Mouse (Mus musculus) cerebellum, adult 8-10 months (tissue): ENCODE results near the gene Prkcg.

Experiments
- DNase-seq: peaks from one replicate; pipeline ENCODE4 v3.0.0; 2022

Gene Prkcg

GRCm38 (mm10) chr7:3367569-3367968 lies 78.6 kb downstream of the Prkcg start:
- no peak for DNase-seq

- DNase-seq, result no peak
Measured at GRCm38 (mm10) chr7:3368311-3368710, 79.3 kb downstream of the Prkcg start.

GRCm38 (mm10) chr7:3369189-3369588 lies 80.2 kb downstream of the Prkcg start:
- no peak for DNase-seq

GRCm38 (mm10) chr7:3370407-3370806 lies 81.4 kb downstream of the Prkcg start:
- DNase-seq, result no peak

- DNase-seq, result no peak
Measured at GRCm38 (mm10) chr7:3372376-3372775, 83.4 kb downstream of the Prkcg start.

GRCm38 (mm10) chr7:3373754-3374153 lies 84.8 kb downstream of the Prkcg start:
- DNase-seq, result no peak

GRCm38 (mm10) chr7:3376831-3377230 lies 87.9 kb downstream of the Prkcg start:
- DNase-seq, result peak; percentile 40
